Mouse (Mus musculus) olfactory bulb, adult 2 months (tissue): ENCODE results near the gene Sec63.
A peak's percentile ranks its signal among the peaks of the same experiment; 100 is the strongest.

Experiments
- CTCF ChIP-seq: fragments of 200-500 bp; IDR thresholded peaks from 2 replicates; pipeline ENCODE4 v1.5.1; 2012; ENCODE audit warnings: low read depth, mild to moderate bottlenecking, low read length, moderate library complexity; ENCODE audit not compliant: insufficient read depth
- POLR2A ChIP-seq: fragments of 200-500 bp; IDR thresholded peaks from 2 replicates; pipeline ENCODE4 v1.6.1; 2012; ENCODE audit warnings: mild to moderate bottlenecking, low read depth, low read length, moderate library complexity; ENCODE audit not compliant: insufficient read depth

- TF ChIP-seq POLR2A (no peak), CTCF (peak; percentile 85)
Measured at GRCm38 (mm10) chr10:42842358-42842757, 81.1 kb downstream of the Sec63 start.
